Mouse (Mus musculus) E14TG2a.4 (cell line): ENCODE data around the gene Ano6.

ENCODE experiments used
- H3K27me3 ChIP-seq: 2 replicates; pipeline ENCODE4 v1.6.1; 2014; ENCODE audit warnings: low read length, control low read depth; ENCODE audit not compliant: insufficient read depth
- H3K36me3 ChIP-seq: 2 replicates; pipeline ENCODE4 v1.6.1; 2014; ENCODE audit warnings: low read length, control low read depth; ENCODE audit not compliant: insufficient read depth
- H3K4me1 ChIP-seq: replicated peaks from 2 replicates; pipeline ENCODE4 v1.6.1; 2014; ENCODE audit warnings: low read depth, low read length, control low read depth
- H3K4me3 ChIP-seq: replicated peaks from 2 replicates; pipeline ENCODE4 v1.5.1; 2014; ENCODE audit warnings: mild to moderate bottlenecking, low read length
- H3K9me3 ChIP-seq: 2 replicates; pipeline ENCODE4 v1.6.1; 2014; ENCODE audit warnings: low read length, control low read depth
- CTCF ChIP-seq: conservative IDR thresholded peaks from 2 replicates; pipeline ENCODE4 v1.5.1; 2014; ENCODE audit warnings: low read length
- NANOG ChIP-seq: IDR thresholded peaks from 2 replicates; pipeline ENCODE4 v1.6.1; 2014; ENCODE audit warnings: borderline replicate concordance, low read length, mixed read lengths
- POU5F1 ChIP-seq: IDR thresholded peaks from 2 replicates; pipeline ENCODE4 v1.6.1; 2014; ENCODE audit warnings: low read length, borderline replicate concordance

Ano6 gene

GRCm38 (mm10) chr15:95858876-95859655 is 68.4 kb downstream of the Ano6 start:
- no peaks in the 10 kb centered on the region for H3K36me3 ChIP-seq
- no peak overlapping the region for H3K4me3 ChIP-seq
- no peaks in the 10 kb centered on the region for H3K27me3 ChIP-seq

GRCm38 (mm10) chr15:95863865-95864660 is 73.4 kb downstream of the Ano6 start:
- TF ChIP-seq NANOG, result no peak
- no peak for TF ChIP-seq CTCF
- no peak for TF ChIP-seq POU5F1
- H3K4me3 ChIP-seq, result no peak overlapping the region
- no peaks in the 10 kb centered on the region for H3K9me3 ChIP-seq
- H3K36me3 ChIP-seq, result peaks cover 11% of the 10 kb centered on the region
- H3K27me3 ChIP-seq, result no peaks in the 10 kb centered on the region
- no peaks in the 10 kb centered on the region for H3K4me1 ChIP-seq

More at GRCm38 (mm10) chr15:95858876-95859655, 68.4 kb downstream of the Ano6 start:
- no peak for TF ChIP-seq POU5F1
- TF ChIP-seq NANOG, result no peak
- no peak for TF ChIP-seq CTCF
- peaks cover 21% of the 10 kb centered on the region for H3K4me1 ChIP-seq
- no peaks in the 10 kb centered on the region for H3K9me3 ChIP-seq

GRCm38 (mm10) chr15:95865311-95866100 is 74.9 kb downstream of the Ano6 start:
- H3K27me3 ChIP-seq, result no peaks in the 10 kb centered on the region
- H3K4me3 ChIP-seq, result no peak overlapping the region
- H3K36me3 ChIP-seq, result peaks cover 11% of the 10 kb centered on the region
- no peaks in the 10 kb centered on the region for H3K4me1 ChIP-seq
- no peak for TF ChIP-seq POU5F1
- no peak for TF ChIP-seq NANOG
- TF ChIP-seq CTCF, result no peak
- H3K9me3 ChIP-seq, result no peaks in the 10 kb centered on the region

- no peak overlapping the region for H3K4me3 ChIP-seq
- no peaks in the 10 kb centered on the region for H3K27me3 ChIP-seq
- TF ChIP-seq POU5F1 (no peak), NANOG (no peak), CTCF (no peak)
- no peaks in the 10 kb centered on the region for H3K9me3 ChIP-seq
- H3K36me3 ChIP-seq, result peaks cover 14% of the 10 kb centered on the region
- H3K4me1 ChIP-seq, result no peaks in the 10 kb centered on the region
Measured at GRCm38 (mm10) chr15:95868172-95868571, 77.5 kb downstream of the Ano6 start.

GRCm38 (mm10) chr15:95869611-95870010 is 79.0 kb downstream of the Ano6 start:
- TF ChIP-seq NANOG (no peak), CTCF (no peak), POU5F1 (no peak)
- no peaks in the 10 kb centered on the region for H3K27me3 ChIP-seq
- H3K36me3 ChIP-seq, result peaks cover 19% of the 10 kb centered on the region
- H3K4me1 ChIP-seq, result peaks cover 6% of the 10 kb centered on the region
- H3K9me3 ChIP-seq, result no peaks in the 10 kb centered on the region
- no peak overlapping the region for H3K4me3 ChIP-seq

GRCm38 (mm10) chr15:95871631-95872030 is 81.0 kb downstream of the Ano6 start:
- peaks cover 20% of the 10 kb centered on the region for H3K36me3 ChIP-seq
- no peaks in the 10 kb centered on the region for H3K27me3 ChIP-seq
- H3K4me1 ChIP-seq, result peaks cover 6% of the 10 kb centered on the region
- no peaks in the 10 kb centered on the region for H3K9me3 ChIP-seq
- H3K4me3 ChIP-seq, result no peak overlapping the region
- no peak for TF ChIP-seq NANOG
- no peak for TF ChIP-seq POU5F1
- TF ChIP-seq CTCF, result no peak

- H3K9me3 ChIP-seq, result no peaks in the 10 kb centered on the region
- peaks cover 17% of the 10 kb centered on the region for H3K36me3 ChIP-seq
- peaks cover 6% of the 10 kb centered on the region for H3K4me1 ChIP-seq
- no peaks in the 10 kb centered on the region for H3K27me3 ChIP-seq
- no peak for TF ChIP-seq NANOG
- no peak for TF ChIP-seq POU5F1
- TF ChIP-seq CTCF, result no peak
- no peak overlapping the region for H3K4me3 ChIP-seq
Measured at GRCm38 (mm10) chr15:95872447-95872846, 81.8 kb downstream of the Ano6 start.

- H3K36me3 ChIP-seq, result peaks cover 9% of the 10 kb centered on the region
- H3K4me1 ChIP-seq, result peaks cover 6% of the 10 kb centered on the region
- no peak for TF ChIP-seq NANOG
- no peak for TF ChIP-seq CTCF
- TF ChIP-seq POU5F1, result no peak
- no peaks in the 10 kb centered on the region for H3K27me3 ChIP-seq
- H3K9me3 ChIP-seq, result no peaks in the 10 kb centered on the region
- no peak overlapping the region for H3K4me3 ChIP-seq
Measured at GRCm38 (mm10) chr15:95873276-95873675, 82.6 kb downstream of the Ano6 start.
